Mouse (Mus musculus) thymus, postnatal 4 days (tissue): Measurements from ENCODE around the gene Tdp1.

Experiments used
- DNase-seq: peaks from one replicate; pipeline ENCODE4 v3.0.0; 2021

Gene Tdp1

DNA sequence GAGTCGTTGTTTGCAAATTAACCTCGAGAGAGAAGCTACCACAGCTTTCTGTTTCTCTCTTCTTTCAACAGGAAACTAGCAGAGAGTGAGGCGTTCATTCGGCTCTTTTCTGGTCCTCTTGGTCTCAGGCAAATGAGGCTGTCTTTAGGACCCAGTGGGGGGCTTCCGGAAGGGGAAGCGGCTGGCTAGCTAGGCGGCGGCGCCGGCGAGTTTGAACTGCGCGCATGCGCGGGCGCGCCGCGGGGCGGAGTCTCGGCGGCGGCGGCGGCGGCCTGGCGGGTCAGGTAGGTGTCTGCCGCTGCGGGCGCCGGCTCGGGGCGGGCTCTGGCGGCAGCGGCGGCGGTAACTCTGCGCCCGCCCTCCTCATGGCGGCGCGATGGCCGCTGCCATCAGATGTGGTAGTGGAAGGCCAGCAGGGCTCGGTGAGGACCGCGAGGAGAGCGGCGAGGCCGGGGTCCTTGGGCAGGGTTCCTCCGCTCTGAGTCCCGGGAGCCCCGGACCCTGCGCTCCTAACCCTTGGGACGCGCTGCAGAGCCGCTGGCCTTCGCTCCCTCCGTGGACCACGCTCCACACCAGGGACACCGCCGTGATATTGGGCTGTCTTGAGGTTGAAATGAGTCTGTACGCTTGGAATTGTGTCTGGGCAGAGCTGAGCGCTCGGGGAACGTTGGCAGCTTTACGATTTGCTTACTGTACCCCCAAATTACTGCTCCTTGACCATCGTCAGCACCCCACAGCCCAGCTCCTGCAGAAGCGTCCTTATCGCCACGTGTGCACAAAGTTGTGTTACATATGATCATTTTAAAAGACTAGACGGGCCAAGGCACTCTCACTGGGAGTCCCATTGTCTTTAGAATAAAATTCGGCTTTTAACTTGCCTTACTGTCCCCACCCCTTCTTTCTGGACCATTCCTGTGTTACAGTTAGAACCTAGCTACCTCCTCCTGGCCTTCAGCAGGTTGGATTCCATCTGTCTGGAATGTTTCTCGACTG, at the start of gene Tdp1, which contains the start of gene Efcab11:
Gene Tdp1, plus strand, starts transcription at position 249 of the 993 bp plus-strand sequence.
Gene Efcab11, minus strand, starts transcription at position 171 of the 993 bp plus-strand sequence.
- DNase-seq, result peak; percentile 96

DNA sequence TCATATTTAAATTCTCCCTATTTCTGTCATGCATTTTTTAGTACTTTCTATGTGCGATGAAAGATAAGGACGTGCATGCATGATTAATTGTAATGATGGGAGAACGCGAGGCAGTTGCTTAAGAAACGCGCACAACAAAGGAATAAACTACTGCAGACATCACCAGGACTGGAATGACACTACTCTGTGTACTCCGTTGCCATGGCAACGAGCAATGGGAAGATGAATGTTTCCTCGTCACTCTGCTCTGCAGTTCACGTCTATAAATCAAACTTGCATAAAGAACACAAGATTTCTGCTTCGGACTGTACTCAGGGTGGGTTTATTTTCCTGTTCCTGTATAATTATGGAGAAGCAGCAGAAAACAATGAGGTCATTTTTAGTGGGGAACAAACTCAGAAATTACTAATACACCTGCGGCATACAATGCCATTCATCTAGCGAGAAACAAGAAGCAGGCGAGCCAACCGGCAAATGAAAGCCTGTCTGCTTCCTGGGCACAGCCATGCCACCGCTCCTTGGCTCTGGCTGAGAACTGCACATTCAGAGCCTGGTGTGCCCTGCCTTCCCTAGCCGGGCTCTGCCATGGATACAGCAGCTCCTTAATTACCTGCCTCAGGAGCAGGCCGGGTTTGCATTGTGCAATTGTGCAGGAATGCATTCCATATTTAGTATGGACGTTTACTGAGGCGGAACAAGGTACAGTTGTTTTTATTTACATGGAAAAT, 47.7 kb upstream of the Tdp1 start:
- no peak for DNase-seq

DNA sequence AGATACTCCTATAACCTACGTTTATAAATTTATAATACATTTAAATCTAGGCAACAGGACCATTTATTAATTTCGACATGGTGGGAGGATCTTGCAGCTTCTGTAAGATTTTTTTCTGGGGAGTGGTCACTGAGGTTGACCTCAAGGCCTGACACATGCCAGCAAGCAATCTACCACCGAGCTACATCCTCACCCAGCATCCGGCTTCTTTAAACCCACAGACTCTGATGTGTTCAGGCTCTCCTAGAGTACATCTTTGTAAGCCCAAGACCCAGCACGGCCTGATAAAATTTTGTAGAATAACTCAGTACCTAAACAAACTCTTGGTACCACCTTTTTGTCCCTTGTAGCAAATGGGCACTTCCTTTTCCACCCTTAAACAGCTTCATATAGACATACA, 46.8 kb upstream of the Tdp1 start:
- no peak for DNase-seq

DNA sequence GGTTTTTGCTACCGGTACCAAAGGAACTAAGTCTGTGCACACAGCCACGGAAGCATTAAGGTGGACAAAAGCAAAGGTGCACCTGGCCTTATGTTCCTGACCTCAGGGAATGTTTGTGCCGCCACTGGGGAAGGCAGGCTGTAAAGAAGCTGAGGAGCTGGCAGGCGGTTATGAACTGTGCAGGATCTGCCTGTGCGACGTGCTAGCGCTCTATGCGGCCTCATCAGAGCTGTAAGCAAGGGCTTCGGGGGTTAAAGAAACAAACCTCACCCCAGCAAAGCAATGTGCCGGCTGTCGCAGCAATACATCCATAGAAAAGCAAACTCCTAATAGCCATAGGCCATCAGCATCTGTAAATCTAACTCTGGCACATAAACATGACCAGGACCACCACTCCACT, 46.2 kb upstream of the Tdp1 start:
- DNase-seq, result no peak

DNA sequence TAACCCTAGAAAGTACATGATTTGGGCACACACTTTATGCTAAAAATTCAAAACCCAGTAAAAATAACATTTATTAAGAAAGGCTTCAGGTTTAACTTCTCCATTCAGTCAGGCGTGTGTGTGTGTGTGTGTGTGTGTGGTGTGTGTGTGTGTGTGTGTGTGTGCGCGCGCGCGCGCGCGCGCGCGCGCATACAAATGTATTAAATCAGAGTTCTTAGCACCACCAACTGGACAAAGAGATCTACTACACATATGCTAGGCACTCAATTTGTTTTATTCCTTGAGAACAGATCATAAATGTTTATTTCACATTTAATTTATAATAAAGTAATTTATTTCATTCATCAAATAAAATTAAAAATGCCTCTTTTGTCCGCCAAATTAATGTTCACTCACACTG, 45.6 kb upstream of the Tdp1 start:
- peak; percentile 36 for DNase-seq

DNA sequence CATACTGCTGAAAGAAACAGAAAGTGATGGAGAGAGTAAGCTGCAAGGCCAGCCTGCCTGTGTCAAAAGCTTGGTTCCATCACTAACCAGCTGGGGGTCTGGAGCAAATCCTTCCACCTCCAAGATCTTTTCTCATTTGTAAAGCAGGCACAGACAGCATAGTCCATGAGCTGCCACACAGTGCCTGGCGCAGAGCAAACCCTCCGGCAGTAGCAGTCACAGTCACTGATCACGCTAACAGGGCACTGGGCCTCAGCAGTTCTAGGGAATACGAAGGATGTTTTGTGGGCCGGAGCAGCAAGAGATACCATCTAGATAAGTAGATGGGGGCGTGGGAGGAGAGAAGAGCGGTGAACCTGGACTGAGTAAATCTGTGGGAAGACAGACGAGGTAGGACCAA, 39.4 kb upstream of the Tdp1 start:
- no peak for DNase-seq

DNA sequence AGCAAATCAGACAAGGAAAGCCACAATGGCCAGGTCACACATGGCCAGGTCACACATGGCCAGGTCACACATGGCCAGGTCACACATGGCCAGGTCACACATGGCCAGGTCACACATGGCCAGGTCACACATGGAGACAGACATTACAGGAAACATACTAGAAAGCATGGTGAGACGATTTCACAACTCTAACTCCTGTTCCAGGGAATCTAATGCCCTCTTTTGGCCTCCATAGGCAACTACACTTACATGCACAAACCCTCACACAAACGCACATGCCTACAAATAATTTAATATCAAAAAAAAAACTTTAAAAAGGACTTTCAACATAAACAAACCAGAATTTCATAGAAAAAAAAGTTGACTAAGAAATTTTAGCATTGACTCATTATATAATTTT, 34.3 kb upstream of the Tdp1 start:
- DNase-seq, result no peak

DNA sequence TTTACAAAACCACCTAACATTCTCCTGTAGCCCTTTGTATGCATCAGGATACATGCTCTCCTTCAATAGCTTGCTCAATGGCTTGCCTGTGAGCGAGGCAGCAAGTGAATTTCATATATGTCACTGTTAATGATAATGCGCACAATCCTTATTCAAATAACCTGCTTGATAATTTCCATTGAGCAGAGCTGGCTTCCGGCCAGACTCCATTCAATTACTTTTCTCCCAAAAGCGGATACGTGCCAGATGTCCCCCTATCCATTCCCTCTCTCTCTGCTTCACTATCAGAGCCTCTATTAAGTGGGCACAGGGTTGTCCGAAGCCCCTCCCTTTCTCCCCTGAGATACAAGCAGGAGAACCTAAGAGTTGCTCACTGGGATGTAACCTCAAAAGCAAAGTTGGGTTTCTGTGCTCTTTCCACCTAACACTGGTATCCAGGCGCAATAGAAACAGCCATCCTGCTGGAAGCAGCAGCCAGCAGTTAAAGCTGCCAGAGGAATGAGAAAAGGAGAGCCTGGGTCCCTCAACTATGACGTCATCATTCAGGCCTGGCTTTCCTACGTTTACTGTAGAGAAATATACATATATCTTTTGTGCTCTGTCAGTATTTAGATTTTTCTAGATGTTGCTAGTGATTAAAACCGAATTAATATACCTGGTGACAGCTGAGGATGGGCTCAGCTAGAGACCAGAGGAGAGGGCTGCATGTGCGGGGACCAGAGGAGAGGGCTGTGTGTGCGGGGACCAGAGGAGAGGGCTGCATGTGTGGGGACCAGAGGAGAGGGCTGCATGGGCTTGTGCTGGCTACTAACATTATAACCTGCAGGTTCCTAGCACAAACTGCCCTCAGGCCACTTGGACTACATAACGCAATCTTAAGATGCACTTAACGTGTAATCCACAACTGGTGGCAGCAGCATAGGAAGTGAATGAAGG, 30.7 kb upstream of the Tdp1 start:
- no peak for DNase-seq

DNA sequence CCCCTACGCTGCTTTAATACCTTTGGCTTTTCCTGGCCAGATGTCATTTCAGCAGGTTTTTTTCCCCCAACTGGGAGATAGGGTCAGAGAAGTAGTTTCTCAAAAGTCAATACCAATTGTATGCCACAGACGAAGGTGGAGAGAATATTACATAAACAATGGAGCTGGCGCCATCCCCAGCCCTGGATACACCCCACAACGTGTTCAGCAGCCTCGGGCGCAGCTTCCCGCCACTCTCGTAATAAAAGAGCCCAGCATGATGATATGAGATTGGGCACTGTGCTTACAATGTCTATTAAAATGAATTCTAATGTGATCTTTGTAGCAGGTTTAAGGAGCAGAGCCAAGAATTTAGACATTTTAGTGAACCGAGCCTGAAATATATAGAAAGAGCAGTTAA, 28.3 kb upstream of the Tdp1 start:
- no peak for DNase-seq

DNA sequence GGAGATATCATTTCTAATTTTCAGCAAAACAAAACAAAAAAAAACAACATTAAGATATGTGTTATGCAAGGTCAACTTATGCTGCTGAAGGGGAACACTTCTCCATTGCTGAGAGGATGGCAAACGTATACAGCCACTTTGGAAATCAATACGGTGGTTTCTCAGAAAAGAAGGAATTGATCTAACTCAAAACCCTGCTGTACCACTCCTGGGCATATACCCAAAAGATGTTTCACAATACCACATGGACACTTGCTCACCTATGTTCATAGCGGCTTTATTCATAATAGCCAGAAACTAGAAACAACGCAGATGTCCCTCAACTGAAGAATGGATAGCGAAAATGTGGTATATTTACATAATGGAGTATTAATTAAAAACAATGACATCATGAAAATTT, 25.7 kb upstream of the Tdp1 start:
- no peak for DNase-seq

DNA sequence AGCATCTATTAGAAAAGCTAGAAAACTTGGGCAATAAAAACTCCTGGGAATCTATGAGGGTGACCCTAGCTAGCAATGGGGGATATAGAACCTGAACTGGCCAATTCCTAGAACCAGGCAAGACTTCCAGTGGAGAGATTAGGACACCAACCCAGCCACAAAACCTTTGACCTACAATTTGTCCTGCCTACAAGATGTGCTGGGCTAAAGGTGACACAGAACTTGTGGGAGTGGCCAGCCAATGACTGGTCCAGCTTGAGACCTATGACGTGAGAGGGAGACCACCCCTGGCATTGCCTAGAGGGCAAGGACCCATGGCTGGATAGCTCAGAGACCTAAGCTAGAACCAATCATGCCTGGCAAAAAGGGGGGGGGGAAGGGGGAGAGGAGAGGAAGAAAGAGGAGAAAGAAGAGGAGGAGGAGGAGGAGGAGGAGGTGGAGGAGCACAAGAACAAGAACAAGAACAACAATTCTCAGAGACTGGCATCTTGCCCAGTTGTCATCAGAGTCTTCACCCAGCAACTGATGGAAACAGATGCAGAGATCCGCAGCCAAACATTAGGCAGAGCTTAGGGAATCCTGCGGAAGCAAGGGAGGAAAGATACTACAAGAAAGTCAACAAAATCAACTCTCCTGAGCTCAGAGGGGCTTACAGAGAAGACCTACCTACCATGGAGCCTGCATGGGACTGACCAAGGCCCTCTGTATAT, 24.8 kb upstream of the Tdp1 start:
- DNase-seq, result no peak

DNA sequence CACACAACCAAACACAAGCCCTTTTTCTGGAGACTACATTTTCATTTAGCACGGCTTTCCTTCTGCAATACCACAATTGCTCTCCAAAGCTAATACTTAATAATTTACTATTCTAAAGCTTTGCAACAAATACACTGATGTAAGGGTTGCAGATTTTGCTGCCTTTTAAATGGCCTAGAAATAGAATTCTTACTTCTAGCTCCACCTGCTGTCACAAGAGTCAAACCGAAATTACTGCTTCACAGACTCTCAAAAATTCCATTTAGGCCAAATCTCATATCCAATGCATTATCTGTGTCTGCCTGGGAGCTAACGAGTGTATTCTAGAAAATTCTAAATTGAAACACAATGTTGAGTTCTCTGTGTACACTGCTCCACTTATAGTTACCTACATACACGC, 23.3 kb upstream of the Tdp1 start:
- DNase-seq, result no peak

DNA sequence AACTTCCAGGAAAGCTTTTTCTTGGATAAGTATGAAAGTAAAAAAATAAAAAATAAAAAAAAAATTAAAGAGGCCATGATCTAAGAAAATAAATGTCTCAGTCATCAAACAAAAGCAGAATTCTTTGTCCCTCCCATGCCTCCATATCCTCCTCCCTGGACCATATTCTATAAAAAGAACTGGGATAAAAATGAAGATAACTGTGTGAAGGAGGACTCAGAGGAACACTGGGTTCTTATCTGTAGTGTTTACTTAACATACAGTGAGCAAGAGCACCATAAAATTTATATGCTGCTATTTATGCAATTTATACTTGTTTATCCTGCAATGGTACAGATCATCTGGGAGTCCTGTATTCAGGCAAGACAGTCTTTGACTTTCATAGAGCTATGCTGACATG, 19.7 kb upstream of the Tdp1 start:
- DNase-seq, result no peak

DNA sequence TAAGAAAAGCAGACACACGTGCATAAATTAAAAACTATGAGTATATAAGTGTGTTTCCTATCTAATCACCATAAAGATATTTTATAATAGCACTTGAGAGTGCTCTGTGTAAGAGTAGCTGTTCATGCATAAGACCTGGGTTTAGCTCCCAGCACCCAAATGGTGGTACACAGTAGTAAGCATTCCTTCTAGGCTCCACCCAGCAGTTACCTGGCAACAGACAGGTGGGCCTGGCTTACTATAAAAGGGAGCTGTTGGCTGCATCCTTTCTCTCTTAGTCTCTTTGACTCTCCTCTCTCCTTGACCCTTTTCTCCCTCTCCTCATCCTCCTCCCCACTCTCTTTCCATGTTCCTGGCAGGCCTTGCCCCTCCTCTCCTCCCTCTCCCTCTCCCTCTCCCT, 15.5 kb upstream of the Tdp1 start:
- DNase-seq, result no peak

DNA sequence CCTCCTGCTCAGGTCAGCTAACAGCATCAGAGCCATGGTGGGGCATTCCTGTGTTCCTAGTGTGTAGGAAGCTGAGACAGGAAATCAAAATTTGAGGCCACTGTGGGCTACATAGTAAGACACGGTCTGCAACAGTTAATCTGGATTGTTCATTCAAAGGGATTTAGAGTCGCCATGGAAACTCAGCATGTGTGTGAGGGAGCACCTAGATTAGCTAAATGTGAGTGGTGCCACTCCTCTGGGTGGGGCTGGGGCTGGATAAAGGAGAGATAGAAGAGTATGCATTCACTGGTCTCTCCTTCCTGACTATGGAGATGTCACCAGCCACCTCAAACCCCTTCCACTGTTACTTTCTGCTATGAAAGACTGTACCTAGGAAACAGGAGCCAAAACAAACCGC, 10.9 kb upstream of the Tdp1 start:
- DNase-seq, result no peak

DNA sequence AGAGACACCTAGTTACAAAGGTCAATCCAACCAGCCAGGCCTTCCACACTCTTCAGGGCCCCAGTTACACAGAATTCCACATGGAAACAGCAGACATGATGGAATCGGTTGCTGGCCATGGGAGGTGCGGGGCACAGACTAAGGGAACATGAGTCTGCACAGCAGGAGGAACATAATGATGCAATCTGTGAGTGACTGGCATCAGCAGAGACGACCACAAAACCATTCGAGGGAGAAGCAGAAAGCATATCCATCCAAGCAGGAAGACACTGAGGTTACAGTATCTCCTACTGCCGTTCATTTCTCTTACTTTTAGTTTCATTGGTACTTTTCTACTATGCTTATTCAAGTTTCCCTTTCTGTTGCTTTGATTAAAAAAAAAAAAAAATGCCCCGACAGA, 9.7 kb upstream of the Tdp1 start:
- no peak for DNase-seq

DNA sequence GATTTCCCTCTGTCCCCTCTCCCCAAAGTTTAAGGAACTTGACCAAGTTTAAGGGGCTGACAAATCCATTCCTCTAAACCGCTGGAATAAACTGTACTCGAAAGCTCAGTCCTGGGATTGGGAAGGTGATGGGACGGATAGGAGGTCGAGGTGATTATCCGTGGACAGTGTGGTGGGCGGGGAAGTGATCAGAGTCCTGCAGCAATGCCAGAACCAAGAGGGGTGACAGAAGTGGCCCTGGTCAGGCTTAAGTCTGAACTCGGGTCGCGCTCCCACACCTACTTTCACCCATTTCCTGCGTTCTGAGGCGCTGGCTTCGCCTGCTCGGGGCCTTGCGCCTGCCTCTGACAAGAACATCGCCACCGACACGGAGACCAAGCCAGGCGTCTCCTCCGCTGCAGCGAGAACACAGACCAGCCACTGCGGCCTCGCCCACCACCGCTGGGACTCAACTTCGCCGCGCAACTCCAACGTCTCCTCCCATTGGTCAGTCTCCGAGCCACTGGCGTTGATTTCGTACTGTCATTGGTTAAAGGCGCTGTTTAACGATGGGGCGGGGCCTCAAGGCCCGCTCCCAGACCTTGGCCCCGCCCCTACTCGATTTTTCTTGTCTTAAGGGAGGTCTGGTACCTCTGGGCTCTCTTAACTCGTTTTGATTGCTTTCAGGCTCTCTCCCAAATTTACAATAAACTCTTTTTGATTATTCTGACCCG, 1.2 kb upstream of the Tdp1 start:
- peak; percentile 91 for DNase-seq

DNA sequence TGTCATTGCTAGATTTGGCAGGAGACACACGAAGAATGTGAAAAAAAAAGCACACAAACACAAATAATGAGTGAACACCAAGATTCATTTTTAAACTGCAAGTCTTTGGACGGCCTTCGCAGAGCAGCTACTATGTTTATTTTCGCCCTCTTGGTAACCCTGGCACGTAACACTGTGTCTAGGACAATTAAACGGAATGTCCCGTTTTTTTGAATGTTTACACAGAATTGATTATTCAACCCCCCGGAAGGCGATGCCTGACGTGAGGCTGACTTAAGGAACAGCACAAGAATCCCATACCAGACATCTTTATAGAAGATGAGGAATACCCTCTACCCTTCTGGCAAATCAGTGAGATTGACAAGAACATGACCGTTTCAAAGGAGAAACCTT, 608 bp upstream of the Tdp1 start:
- DNase-seq, result peak; percentile 34

DNA sequence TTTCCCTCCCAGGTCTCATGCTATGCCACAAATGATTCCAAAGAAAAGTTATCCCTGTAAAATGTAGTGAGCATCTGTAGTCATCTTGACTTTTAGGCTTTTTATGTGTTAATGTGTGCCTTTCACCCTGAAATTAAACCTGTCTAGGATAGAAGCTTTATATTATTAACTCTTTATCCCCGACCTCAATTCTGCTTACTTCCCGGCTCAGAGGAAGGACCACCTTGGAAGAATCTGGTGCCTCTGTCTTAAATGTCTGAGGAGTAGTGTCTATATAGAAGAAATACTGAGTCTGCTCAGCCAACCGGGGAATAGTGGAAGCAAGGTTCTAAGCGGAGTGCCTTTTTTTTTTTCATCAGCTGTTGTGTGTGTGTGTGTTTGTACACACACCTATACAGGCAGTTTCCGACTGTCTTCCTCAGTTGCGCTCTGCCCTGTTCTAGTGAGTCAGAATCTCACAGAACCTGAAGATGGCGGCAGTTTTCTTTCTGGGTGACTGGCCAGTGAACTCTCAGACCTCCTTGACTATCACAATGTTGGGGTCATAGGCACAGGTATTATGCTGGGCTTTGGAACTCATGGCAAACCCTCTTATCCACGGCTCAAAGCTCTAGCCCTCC, 1.1 kb downstream of the Tdp1 start:
- no peak for DNase-seq

DNA sequence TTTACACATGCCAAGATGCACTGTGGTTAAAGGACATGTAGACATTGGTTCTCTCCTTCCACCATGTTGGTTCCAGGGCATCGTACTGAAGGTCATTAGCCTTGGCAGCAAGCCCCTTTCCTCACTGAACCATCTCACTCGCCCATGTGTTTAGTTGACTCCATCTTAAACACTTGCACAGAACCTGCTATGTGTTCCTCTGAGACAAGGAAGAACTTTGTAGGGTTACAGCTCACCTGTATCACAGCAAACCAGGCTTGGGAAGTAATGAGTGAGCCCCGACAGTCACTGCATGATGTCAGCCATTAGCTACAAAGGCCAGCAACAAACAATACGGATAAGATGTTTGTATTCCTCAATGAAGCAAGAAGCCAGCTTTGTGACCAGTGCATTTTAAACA, 13.5 kb downstream of the Tdp1 start:
- DNase-seq, result no peak

DNA sequence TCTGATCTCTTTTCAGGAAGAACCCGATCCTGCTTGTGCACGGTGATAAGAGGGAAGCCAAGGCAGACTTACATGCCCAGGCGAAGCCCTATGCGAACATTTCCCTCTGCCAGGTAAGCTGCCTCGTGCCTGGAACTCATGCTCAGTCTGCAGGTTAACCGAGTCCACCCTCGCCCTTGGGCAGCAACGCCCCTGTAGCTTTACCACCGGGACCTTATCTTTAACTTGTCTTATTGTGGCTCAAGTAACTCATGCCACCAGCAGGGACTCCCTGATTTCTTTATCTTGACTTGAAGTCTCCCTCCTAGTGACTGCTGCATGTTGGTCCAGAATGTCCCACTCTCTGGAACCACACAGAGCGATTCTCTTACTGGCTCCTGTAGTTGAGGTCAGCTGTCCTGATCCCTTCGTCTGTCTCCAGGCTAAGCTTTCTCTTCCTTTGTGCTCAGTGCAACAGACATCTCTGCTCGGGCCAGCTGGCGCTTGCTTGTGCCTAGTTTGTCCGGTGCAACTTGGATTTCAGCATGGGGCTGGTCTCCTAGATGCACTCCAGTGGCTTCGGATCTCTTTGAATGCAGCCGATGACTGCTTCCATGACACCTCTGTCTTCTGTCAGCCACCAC, 14.0 kb downstream of the Tdp1 start:
- no peak for DNase-seq
